Mouse (Mus musculus): ENCODE results near the gene Zfp260. TPM values are rescaled to one million over a fixed set of nuclear protein-coding genes. Genes with fewer than 3 reads are reported as not detected.

The Zfp260 gene
- polyA plus RNA-seq, 1 experiment from 2014 or later: 127 TPM

DNA sequence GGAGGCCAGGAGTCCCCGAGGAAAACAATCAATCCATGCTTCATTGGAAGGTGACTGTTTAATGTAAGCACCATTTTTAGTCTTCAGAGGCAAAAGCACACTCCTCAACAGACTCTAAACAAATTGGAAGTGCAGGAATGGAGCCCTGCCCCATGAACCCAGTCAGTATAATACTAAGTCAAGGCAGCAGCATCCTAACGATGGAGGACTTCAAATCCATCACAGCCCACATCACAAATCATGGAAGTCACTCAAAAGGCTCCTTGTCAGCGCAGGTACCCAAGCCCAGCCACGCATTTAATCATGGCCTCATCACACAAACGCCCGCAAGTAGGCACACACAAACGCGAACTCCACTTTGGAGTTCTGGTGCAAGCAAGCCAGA lies 48.6 kb downstream of the Zfp260 start:
- H3K27ac ChIP-seq (replicated peaks): peak overlapping the region; percentile 89
- H3K36me3 ChIP-seq (replicated peaks): peaks cover 63% of the 10 kb centered on the region
- H3K4me1 ChIP-seq: peaks cover 3% of the 10 kb centered on the region; the same call in 1 of the 2 replicates
- peak overlapping the region; percentile 62 for H3K4me3 ChIP-seq
- no peak for DNase-seq (ENCODE audit: low spot score)
- H3K9me3 ChIP-seq: peaks cover 31% of the 10 kb centered on the region
- WGBS: 17% methylated on average over 8 of the region's 8 CpGs
- H3K27me3 ChIP-seq (replicated peaks; ENCODE audit: low read depth, poor library complexity, severe bottlenecking): no peaks in the 10 kb centered on the region

DNA sequence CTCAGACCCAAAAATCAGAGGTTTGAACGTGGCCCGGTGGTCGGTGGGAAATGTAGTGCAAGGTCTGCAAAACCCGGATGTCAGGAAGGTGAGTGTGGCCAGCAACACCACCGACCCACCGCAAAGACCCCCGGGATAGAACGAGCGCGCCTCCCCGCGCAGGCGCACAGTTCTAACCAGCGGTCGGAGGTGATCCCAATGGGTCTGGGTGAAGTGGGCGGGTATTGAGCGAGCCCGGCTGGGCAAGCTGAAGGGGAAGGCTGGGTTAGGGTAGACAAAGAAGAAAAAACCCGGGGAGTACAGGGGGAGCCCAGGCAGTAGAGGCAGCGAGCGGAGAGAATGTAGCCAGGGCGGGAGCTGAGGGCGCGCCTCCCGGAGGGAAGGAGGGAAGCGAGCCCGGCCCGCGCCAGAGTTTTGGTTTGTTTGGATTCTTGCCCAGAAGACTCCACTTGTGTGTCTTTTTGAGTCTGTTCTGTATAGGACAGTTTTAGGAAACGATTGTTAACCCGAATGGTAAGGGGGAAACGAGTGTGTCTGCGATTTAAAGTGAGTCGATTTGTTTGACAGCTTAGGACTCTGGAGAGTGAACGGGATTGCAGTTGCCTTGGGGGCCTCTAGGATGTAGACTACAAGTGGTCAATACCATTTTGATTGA lies 49.1 kb downstream of the Zfp260 start:
- WGBS: 3% methylated on average over 35 of the region's 35 CpGs
- Histone ChIP-seq H3K27me3 (replicated peaks; ENCODE audit: low read depth, poor library complexity, severe bottlenecking) (no peaks in the 10 kb centered on the region), H3K9me3 (peaks cover 36% of the 10 kb centered on the region), H3K4me3 (peak overlapping the region; percentile 62), H3K27ac (replicated peaks) (peak overlapping the region; percentile 89), H3K4me1 (peaks cover 3% of the 10 kb centered on the region; the same call in 1 of the 2 replicates), H3K36me3 (replicated peaks) (peaks cover 63% of the 10 kb centered on the region)
- DNase-seq (ENCODE audit: low spot score): peak; percentile 94

DNA sequence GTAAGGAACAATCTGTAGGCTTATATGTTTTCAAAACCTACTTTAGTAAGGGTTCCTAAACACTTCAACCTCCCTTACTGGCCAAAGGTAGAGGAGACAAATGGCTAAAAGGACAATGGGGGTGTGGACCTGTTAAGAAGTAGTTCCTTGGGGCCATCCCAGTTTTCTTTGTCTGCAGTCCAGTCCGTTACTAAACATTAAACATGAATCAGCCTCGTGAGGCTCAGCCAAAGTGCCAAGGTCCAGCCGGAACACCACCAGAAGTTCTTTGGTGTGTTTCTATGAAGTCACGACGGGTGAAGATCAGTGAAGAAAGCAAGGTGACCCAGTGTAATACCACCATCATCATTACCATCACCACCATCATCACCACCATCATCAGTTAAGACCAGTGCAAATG lies 52.4 kb downstream of the Zfp260 start:
- Histone ChIP-seq H3K4me1 (peaks cover 3% of the 10 kb centered on the region; the same call in 1 of the 2 replicates), H3K9me3 (peaks cover 67% of the 10 kb centered on the region), H3K27me3 (replicated peaks; ENCODE audit: low read depth, poor library complexity, severe bottlenecking) (no peaks in the 10 kb centered on the region), H3K27ac (replicated peaks) (no peak overlapping the region), H3K4me3 (no peak overlapping the region), H3K36me3 (replicated peaks) (peaks cover 73% of the 10 kb centered on the region)
- no peak for DNase-seq (ENCODE audit: low spot score)
- 95% methylated on average over 5 of the region's 5 CpGs for WGBS

DNA sequence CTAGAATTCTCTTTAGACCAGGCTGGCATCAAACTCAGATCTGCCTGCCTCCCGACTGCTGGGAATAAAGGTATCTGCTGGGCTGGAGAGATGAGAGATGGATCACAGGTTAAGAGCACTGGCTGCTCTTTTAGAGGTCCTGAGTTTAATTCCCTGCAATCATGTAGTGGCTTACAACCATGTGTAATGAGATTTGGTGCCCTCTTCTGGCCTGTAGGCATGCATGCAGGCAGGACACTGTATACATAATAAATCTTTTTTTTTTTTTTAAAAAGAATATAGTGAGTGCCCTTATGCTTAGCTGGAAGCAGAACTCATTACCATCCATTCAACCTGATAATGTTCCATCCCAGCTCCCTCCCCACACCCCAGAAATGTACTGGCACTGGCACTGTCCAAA lies 59.5 kb downstream of the Zfp260 start:
- WGBS: 84% methylated on average over 1 of the region's 1 CpGs
- H3K27ac ChIP-seq (replicated peaks): no peak overlapping the region
- H3K4me1 ChIP-seq: no peaks in the 10 kb centered on the region
- DNase-seq (ENCODE audit: low spot score): no peak
- H3K36me3 ChIP-seq (replicated peaks): peaks cover 98% of the 10 kb centered on the region
- H3K4me3 ChIP-seq: no peak overlapping the region
- peaks cover 95% of the 10 kb centered on the region for H3K9me3 ChIP-seq
- H3K27me3 ChIP-seq (replicated peaks; ENCODE audit: low read depth, poor library complexity, severe bottlenecking): no peaks in the 10 kb centered on the region

DNA sequence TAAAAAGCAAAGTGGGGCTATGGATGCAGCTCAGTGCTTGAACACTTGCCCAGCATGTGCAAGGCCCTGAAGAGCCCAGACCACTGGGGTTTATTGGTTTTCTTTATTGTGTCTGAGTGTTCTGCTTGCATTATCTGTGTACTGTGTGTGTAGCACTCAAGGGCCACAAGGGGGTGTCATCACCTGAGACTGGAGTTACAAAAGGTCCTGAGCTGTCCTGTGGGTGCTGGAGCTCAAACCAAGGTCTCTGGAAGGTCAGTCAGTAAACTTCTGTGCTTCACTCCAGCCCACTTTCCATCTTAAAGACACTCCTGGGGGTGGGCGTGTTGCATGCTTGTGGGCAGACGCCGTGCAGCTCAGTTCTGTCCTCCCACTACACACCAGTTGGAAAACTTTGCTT lies 60.9 kb downstream of the Zfp260 start:
- H3K9me3 ChIP-seq: peaks cover 95% of the 10 kb centered on the region
- H3K4me1 ChIP-seq: no peaks in the 10 kb centered on the region
- peaks cover 98% of the 10 kb centered on the region for H3K36me3 ChIP-seq (replicated peaks)
- DNase-seq (ENCODE audit: low spot score): no peak
- no peaks in the 10 kb centered on the region for H3K27me3 ChIP-seq (replicated peaks; ENCODE audit: low read depth, poor library complexity, severe bottlenecking)
- 97% methylated on average over 3 of the region's 3 CpGs for WGBS
- no peak overlapping the region for H3K4me3 ChIP-seq
- no peak overlapping the region for H3K27ac ChIP-seq (replicated peaks)

Small RNAs within 50 kb of the gene (microRNA-seq; reads per million reads assigned to microRNA genes)
- not detected for gene Gm23368

Other genes with a start within 250 kb of the Zfp260 start
- gene Zfp940, start 241.1 kb upstream of the Zfp260 start, polyA plus RNA-seq (2016; fragmentation: Nextera tagmentation; extraction: Ambion mirVana): 10.1 and 10.7 TPM in 2 replicates
- 8.1 and 8.6 TPM in 2 replicates for gene Zfp420, start 234.8 kb upstream of the Zfp260 start, polyA plus RNA-seq (2016; fragmentation: Nextera tagmentation; extraction: Ambion mirVana)
- 9.5 and 10.0 TPM in 2 replicates for gene Zfp27, start 188.2 kb upstream of the Zfp260 start, polyA plus RNA-seq (2016; fragmentation: Nextera tagmentation; extraction: Ambion mirVana)
- 4.6 and 6.3 TPM in 2 replicates for gene Zfp383, start 186.6 kb upstream of the Zfp260 start, polyA plus RNA-seq (2016; fragmentation: Nextera tagmentation; extraction: Ambion mirVana)
- gene Zfp74, start 140.7 kb upstream of the Zfp260 start, polyA plus RNA-seq (2016; fragmentation: Nextera tagmentation; extraction: Ambion mirVana): 13.9 and 14.7 TPM in 2 replicates
- gene Zfp568, start 110.8 kb upstream of the Zfp260 start, polyA plus RNA-seq (2016; fragmentation: Nextera tagmentation; extraction: Ambion mirVana): 30.4 and 34.3 TPM in 2 replicates
- 3.4 and 4.5 TPM in 2 replicates for gene Zfp14, start 43.4 kb upstream of the Zfp260 start, polyA plus RNA-seq (2016; fragmentation: Nextera tagmentation; extraction: Ambion mirVana)
- 5.6 and 6.4 TPM in 2 replicates for gene Zfp82, start 21.9 kb upstream of the Zfp260 start, polyA plus RNA-seq (2016; fragmentation: Nextera tagmentation; extraction: Ambion mirVana)
- 1.6 and 4.8 TPM in 2 replicates for gene Gm26920, start 4.4 kb upstream of the Zfp260 start, polyA plus RNA-seq (2016; fragmentation: Nextera tagmentation; extraction: Ambion mirVana)
- gene Zfp566, start 4.2 kb upstream of the Zfp260 start, polyA plus RNA-seq (2016; fragmentation: Nextera tagmentation; extraction: Ambion mirVana): 20.0 and 21.0 TPM in 2 replicates
- 9.7 and 11.4 TPM in 2 replicates for gene Zfp382, start 27.2 kb downstream of the Zfp260 start, polyA plus RNA-seq (2016; fragmentation: Nextera tagmentation; extraction: Ambion mirVana)
- 19.9 and 20.1 TPM in 2 replicates for gene Zfp146, start 75.0 kb downstream of the Zfp260 start, polyA plus RNA-seq (2016; fragmentation: Nextera tagmentation; extraction: Ambion mirVana)
- 2.5 and 4.2 TPM in 2 replicates for gene Cox7a1, start 89.4 kb downstream of the Zfp260 start, polyA plus RNA-seq (2016; fragmentation: Nextera tagmentation; extraction: Ambion mirVana)
- 54.8 and 61.9 TPM in 2 replicates for gene Capns1, start 104.0 kb downstream of the Zfp260 start, polyA plus RNA-seq (2016; fragmentation: Nextera tagmentation; extraction: Ambion mirVana)
- 174 and 177 TPM in 2 replicates for gene Polr2i, start 137.2 kb downstream of the Zfp260 start, polyA plus RNA-seq (2016; fragmentation: Nextera tagmentation; extraction: Ambion mirVana)
- gene Tbcb, start 137.5 kb downstream of the Zfp260 start, polyA plus RNA-seq (2016; fragmentation: Nextera tagmentation; extraction: Ambion mirVana): 270 and 275 TPM in 2 replicates
- gene Ovol3, start 140.9 kb downstream of the Zfp260 start, polyA plus RNA-seq (2016; fragmentation: Nextera tagmentation; extraction: Ambion mirVana): not detected in 2 replicates
- gene Thap8, start 185.3 kb downstream of the Zfp260 start, polyA plus RNA-seq (2016; fragmentation: Nextera tagmentation; extraction: Ambion mirVana): 0.45 and 0.90 TPM in 2 replicates
- gene Wdr62, start 185.6 kb downstream of the Zfp260 start, polyA plus RNA-seq (2016; fragmentation: Nextera tagmentation; extraction: Ambion mirVana): 17.8 and 18.2 TPM in 2 replicates
- gene Clip3, start 197.0 kb downstream of the Zfp260 start, polyA plus RNA-seq (2016; fragmentation: Nextera tagmentation; extraction: Ambion mirVana): 53.0 and 53.4 TPM in 2 replicates
- 95.5 and 97.0 TPM in 2 replicates for gene Alkbh6, start 213.9 kb downstream of the Zfp260 start, polyA plus RNA-seq (2016; fragmentation: Nextera tagmentation; extraction: Ambion mirVana)
- gene Syne4, start 220.0 kb downstream of the Zfp260 start, polyA plus RNA-seq (2016; fragmentation: Nextera tagmentation; extraction: Ambion mirVana): 51.1 and 65.6 TPM in 2 replicates
- 2.1 TPM in 2 replicates for gene E130208F15Rik, start 227.0 kb downstream of the Zfp260 start, polyA plus RNA-seq (2016; fragmentation: Nextera tagmentation; extraction: Ambion mirVana)
- gene Sdhaf1, start 229.1 kb downstream of the Zfp260 start, polyA plus RNA-seq (2016; fragmentation: Nextera tagmentation; extraction: Ambion mirVana): 17.5 and 17.8 TPM in 2 replicates

Measured in embryonic facial prominence, embryonic 10.5 days (tissue).